Mouse (Mus musculus) neutrophil, adult 65 days (primary cell): ENCODE data around the gene Nsf. TPM values are rescaled to one million over a fixed set of nuclear protein-coding genes. Genes with fewer than 3 reads are reported as not detected.

Experiments used
- total RNA-seq: library from RNA; stranded (reverse); gene quantifications from 2 replicates; pipeline ENCODE4 v1.2.4, GENCODE M21; 2023

Gene Nsf
- total RNA-seq: 38.8 and 49.8 TPM in 2 replicates

DNA sequence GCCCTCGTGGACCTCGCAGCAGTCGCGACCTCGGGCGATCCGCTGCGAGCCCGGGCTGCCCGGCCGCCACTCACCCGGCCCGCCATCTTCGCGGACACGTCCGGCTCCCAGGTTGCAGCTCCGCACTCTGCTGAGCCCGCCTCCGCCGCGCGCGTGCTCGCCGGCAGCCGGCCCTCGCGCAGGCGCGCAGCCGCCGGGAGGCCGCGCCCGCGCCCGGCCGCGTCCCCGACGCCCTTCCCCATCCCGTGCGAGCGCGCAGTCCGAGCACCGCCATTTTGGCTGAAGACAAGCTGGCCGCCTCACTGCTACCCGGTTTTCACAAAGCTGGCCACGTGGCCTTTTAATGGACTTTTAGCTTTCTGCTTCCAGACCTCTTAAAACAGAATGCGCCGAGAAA, at the start of gene Nsf:
TSS of gene Nsf (minus strand) at position 161 of the 397 bp plus-strand sequence.

DNA sequence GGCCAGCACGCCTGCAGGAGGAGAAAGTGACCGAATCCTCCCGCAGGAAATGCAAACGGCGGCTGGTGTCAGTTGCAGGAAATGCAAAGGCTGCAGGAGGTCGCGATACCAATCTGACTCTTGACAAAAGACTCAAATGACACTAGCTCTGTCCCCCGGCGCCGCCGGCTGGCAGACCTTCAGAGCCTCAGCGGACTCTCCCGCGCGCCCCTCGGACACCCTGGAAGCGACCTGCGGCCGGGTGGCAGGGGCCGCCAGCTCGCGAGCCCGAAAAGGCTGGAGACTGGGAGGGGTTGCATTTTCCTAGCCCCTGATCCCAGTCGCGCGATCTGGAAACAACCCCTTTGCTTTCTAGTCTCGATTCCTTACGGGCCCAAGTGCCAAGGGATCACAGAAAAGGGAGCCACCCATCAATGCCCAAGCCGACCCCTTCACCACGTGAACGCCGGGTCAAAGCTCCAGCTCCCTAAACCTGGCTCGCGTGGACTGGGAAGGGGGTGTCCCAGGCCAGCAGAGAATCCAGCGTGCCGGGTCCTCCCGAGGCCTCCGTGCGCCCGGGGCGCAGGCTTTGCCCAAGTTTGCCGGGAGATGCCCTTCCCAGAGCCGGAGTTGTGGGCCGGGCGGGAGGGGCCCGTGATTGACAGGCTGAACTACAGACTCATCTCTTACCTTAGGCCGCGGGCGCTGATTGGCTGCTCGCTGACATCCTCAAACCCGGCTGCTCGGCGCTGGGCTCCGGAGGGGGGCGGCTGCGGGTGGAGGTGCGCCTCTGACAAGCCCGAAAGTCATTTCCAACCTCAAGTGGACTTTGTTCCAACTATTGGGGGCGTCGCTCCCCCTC, 180.2 kb downstream of the Nsf start, which contains the start of gene Wnt3:
TSS of gene Wnt3 (plus strand) at position 764 of the 841 bp plus-strand sequence.

Other genes with a start within 250 kb of the Nsf start
- gene Wnt9b, start 204.2 kb downstream of the Nsf start, total RNA-seq: not detected in 2 replicates
- gene Wnt3, start 179.9 kb downstream of the Nsf start, total RNA-seq: not detected in 2 replicates
- 24.3 TPM in 2 replicates for gene Arf2, start 12.7 kb upstream of the Nsf start, total RNA-seq
- gene Crhr1, start 178.8 kb upstream of the Nsf start, total RNA-seq: not detected in 2 replicates
- gene Sppl2c, start 232.3 kb upstream of the Nsf start, total RNA-seq: not detected in 2 replicates